Mouse (Mus musculus) C2C12 (cell line): Measurements from ENCODE around the gene Olfr971. TPM values are rescaled to one million over a fixed set of nuclear protein-coding genes. Genes with fewer than 3 reads are reported as not detected.
"Not testable (repeated sequence)": the region's sequence is repeated elsewhere in the genome, so short reads cannot be mapped to it uniquely, and the experiment has no call there.

Experiments used
- H3K27me3 ChIP-seq: one replicate; pipeline ENCODE4 v1.6.1; 2011; ENCODE audit not compliant: control insufficient read depth, insufficient read depth, insufficient read length
- H3K36me3 ChIP-seq: one replicate; pipeline ENCODE4 v1.6.1; 2011; ENCODE audit not compliant: control insufficient read depth, insufficient read depth
- H3K4me3 ChIP-seq: one replicate; pipeline ENCODE4 v1.5.1; 2011; ENCODE audit warnings: mild to moderate bottlenecking, control low read depth; ENCODE audit not compliant: poor library complexity, insufficient read depth, severe bottlenecking
- H3K79me2 ChIP-seq: one replicate; pipeline ENCODE4 v1.6.1; 2011; ENCODE audit not compliant: control insufficient read depth, insufficient read depth
- H3K79me3 ChIP-seq: one replicate; pipeline ENCODE4 v1.6.1; 2011; ENCODE audit warnings: low read depth, control low read depth
- H3ac ChIP-seq: one replicate; pipeline ENCODE3; 2011; ENCODE audit warnings: low read depth; ENCODE audit not compliant: control insufficient read depth, insufficient read length
- CEBPB ChIP-seq: IDR thresholded peaks from one replicate; pipeline ENCODE4 v1.6.1; 2011; ENCODE audit warnings: low read depth, mild to moderate bottlenecking, control low read depth, moderate library complexity
- CTCF ChIP-seq: IDR thresholded peaks from one replicate; pipeline ENCODE4 v1.5.1; 2011; ENCODE audit not compliant: control insufficient read depth, insufficient read depth, insufficient read length
- FOSL1 ChIP-seq: IDR thresholded peaks from one replicate; pipeline ENCODE4 v1.8.0; 2011; ENCODE audit warnings: mild to moderate bottlenecking, low read length; ENCODE audit not compliant: poor library complexity, insufficient read depth, severe bottlenecking
- MAX ChIP-seq: IDR thresholded peaks from one replicate; pipeline ENCODE4 v1.6.1; 2011; ENCODE audit warnings: mild to moderate bottlenecking, control low read depth
- MYOD1 ChIP-seq: IDR thresholded peaks from one replicate; pipeline ENCODE4 v1.6.1; 2011; ENCODE audit warnings: low read depth; ENCODE audit not compliant: control insufficient read depth, insufficient read length
- MYOG ChIP-seq: IDR thresholded peaks from one replicate; pipeline ENCODE4 v1.6.1; 2011; ENCODE audit not compliant: control insufficient read depth, insufficient read length; ENCODE audit errors: extremely low read depth
- USF1 ChIP-seq: IDR thresholded peaks from one replicate; pipeline ENCODE4 v1.6.1; 2011; ENCODE audit warnings: low read depth, mild to moderate bottlenecking, control low read depth, moderate library complexity
- long read RNA-seq, 2 experiments: library from polyadenylated mRNA; unstranded; transcript quantifications; one replicate each; pipeline ENCODE4 v2.0.0; 2019 to 2020
- polyA plus RNA-seq: library from polyadenylated mRNA; unstranded; fragments of >200 nt; fragmentation: generic; extraction: Trizol; gene quantifications from one replicate; pipeline ENCODE4 v1.2.1, GENCODE M21; 2012; ENCODE audit warnings: missing spikeins

The Olfr971 gene
- polyA plus RNA-seq, result not detected
- long read RNA-seq, experiment 1, result 0 reads
- long read RNA-seq, experiment 2, result 0 reads

- not testable (repeated sequence) for H3K79me3 ChIP-seq, H3K36me3 ChIP-seq
Measured at GRCm38 (mm10) chr9:39836576-39836975, at the start of gene Olfr971. Gene Olfr971 (plus strand): TSS chr9:39836876.

GRCm38 (mm10) chr9:39790558-39790957, 46.1 kb upstream of the Olfr971 start, which contains the start of gene Olfr969:
Gene Olfr969 (plus strand): TSS chr9:39790945.
- no peak within 1 kb of the TSS for H3K4me3 ChIP-seq
- TF ChIP-seq FOSL1 (no peak), CTCF (no peak), MYOD1 (no peak), MYOG (no peak), MAX (no peak)
- H3K79me3 ChIP-seq, result no peaks in the 10 kb centered on the region
- H3ac ChIP-seq, result no peak within 1 kb of the TSS
- no peaks in the 10 kb centered on the region for H3K79me2 ChIP-seq
- H3K27me3 ChIP-seq, result no peaks in the 10 kb centered on the region
- no peaks in the 10 kb centered on the region for H3K36me3 ChIP-seq

More at GRCm38 (mm10) chr9:39836576-39836975, at the start of gene Olfr971:
- H3K27me3 ChIP-seq, H3ac ChIP-seq, H3K4me3 ChIP-seq, H3K79me2 ChIP-seq: not testable (repeated sequence)

GRCm38 (mm10) chr9:39808560-39808959, 28.1 kb upstream of the Olfr971 start, which contains the start of gene Olfr970:
Gene Olfr970 (plus strand): TSS chr9:39808860.
- H3K4me3 ChIP-seq, result no peak within 1 kb of the TSS
- no peak for TF ChIP-seq USF1
- TF ChIP-seq MAX, result no peak
- no peak for TF ChIP-seq MYOG
- TF ChIP-seq CEBPB, result no peak
- TF ChIP-seq MYOD1, result no peak
- TF ChIP-seq CTCF, result no peak
- no peak for TF ChIP-seq FOSL1

GRCm38 (mm10) chr9:39866122-39866521, 29.4 kb downstream of the Olfr971 start, which contains the start of gene Olfr972:
Gene Olfr972 (plus strand): TSS chr9:39866422.
- TF ChIP-seq MYOD1 (no peak), USF1 (no peak), CTCF (no peak), FOSL1 (no peak), MYOG (no peak), MAX (no peak), CEBPB (no peak)
- H3K79me2 ChIP-seq, result no peaks in the 10 kb centered on the region
- no peaks in the 10 kb centered on the region for H3K27me3 ChIP-seq
- no peaks in the 10 kb centered on the region for H3K79me3 ChIP-seq
- no peak within 1 kb of the TSS for H3K4me3 ChIP-seq
- H3ac ChIP-seq, result no peak within 1 kb of the TSS
- H3K36me3 ChIP-seq, result no peaks in the 10 kb centered on the region

More at GRCm38 (mm10) chr9:39808560-39808959, 28.1 kb upstream of the Olfr971 start, which contains the start of gene Olfr970:
- no peaks in the 10 kb centered on the region for H3K27me3 ChIP-seq
- no peaks in the 10 kb centered on the region for H3K36me3 ChIP-seq
- H3K79me2 ChIP-seq, result no peaks in the 10 kb centered on the region
- H3ac ChIP-seq, result no peak within 1 kb of the TSS
- no peaks in the 10 kb centered on the region for H3K79me3 ChIP-seq

- not testable (repeated sequence) for H3K4me3 ChIP-seq, H3K36me3 ChIP-seq, H3ac ChIP-seq, H3K79me3 ChIP-seq, H3K27me3 ChIP-seq, H3K79me2 ChIP-seq
Measured at GRCm38 (mm10) chr9:39871986-39872385, 35.3 kb downstream of the Olfr971 start.

- not testable (repeated sequence) for H3K36me3 ChIP-seq, H3K4me3 ChIP-seq, H3K79me2 ChIP-seq, H3K27me3 ChIP-seq, H3K79me3 ChIP-seq, H3ac ChIP-seq
Measured at GRCm38 (mm10) chr9:39877541-39878396, 41.1 kb downstream of the Olfr971 start.

Other genes starting within 250 kb of the Olfr971 start
- not detected for gene AW551984, start 232.5 kb upstream of the Olfr971 start, polyA plus RNA-seq
- gene Olfr148, start 226.2 kb upstream of the Olfr971 start, polyA plus RNA-seq, result not detected
- not detected for gene Olfr960, start 215.5 kb upstream of the Olfr971 start, polyA plus RNA-seq
- gene Olfr961, start 191.8 kb upstream of the Olfr971 start, polyA plus RNA-seq, result not detected
- not detected for gene Olfr963, start 169.7 kb upstream of the Olfr971 start, polyA plus RNA-seq
- 0.04 TPM for gene Olfr149, start 129.8 kb upstream of the Olfr971 start, polyA plus RNA-seq
- not detected for gene Olfr965, start 125.5 kb upstream of the Olfr971 start, polyA plus RNA-seq
- gene Olfr150, start 105.9 kb upstream of the Olfr971 start, polyA plus RNA-seq, result not detected
- gene Olfr967, start 90.6 kb upstream of the Olfr971 start, polyA plus RNA-seq, result not detected
- gene Olfr968, start 53.6 kb upstream of the Olfr971 start, polyA plus RNA-seq, result not detected
- gene Olfr969, start 45.9 kb upstream of the Olfr971 start, polyA plus RNA-seq, result not detected
- not detected for gene Olfr970, start 28.0 kb upstream of the Olfr971 start, polyA plus RNA-seq
- not detected for gene Olfr972, start 29.5 kb downstream of the Olfr971 start, polyA plus RNA-seq
- not detected for gene Olfr229, start 70.5 kb downstream of the Olfr971 start, polyA plus RNA-seq
- gene Olfr974, start 100.6 kb downstream of the Olfr971 start, polyA plus RNA-seq, result not detected
- not detected for gene Olfr975, start 115.2 kb downstream of the Olfr971 start, polyA plus RNA-seq
- not detected for gene Olfr976, start 124.3 kb downstream of the Olfr971 start, polyA plus RNA-seq
- not detected for gene Olfr978, start 155.2 kb downstream of the Olfr971 start, polyA plus RNA-seq
- not detected for gene Olfr979, start 166.6 kb downstream of the Olfr971 start, polyA plus RNA-seq
- not detected for gene Olfr980, start 172.7 kb downstream of the Olfr971 start, polyA plus RNA-seq
- gene Olfr981, start 184.6 kb downstream of the Olfr971 start, polyA plus RNA-seq, result not detected
- not detected for gene Olfr982, start 237.0 kb downstream of the Olfr971 start, polyA plus RNA-seq